Comparison of ENCODE assay signal across 30 mouse cellular contexts in genomic region chr16:13422522-13422921, GRCm38 (mm10).
"Had no signal": no experiment of that assay in that cellular context is flagged by ENCODE, and none has a peak within 500 bp of the region (broad histone marks: within the 10 kb centered on the region; RNA-seq: fewer than 3 reads in every experiment).

No protein-coding gene starts in this region.

- ATAC-seq: hindbrain, postnatal 0 days; inflammation-experienced regulatory T-cells, adult 6 months; intestine, embryonic 15.5 days; intestine, postnatal 0 days; liver, postnatal 0 days had no signal

- H3K9me3 ChIP-seq: heart, embryonic 13.5 days; heart, embryonic 15.5 days; hindbrain, embryonic 13.5 days; hindbrain, embryonic 15.5 days; intestine, embryonic 15.5 days; limb, embryonic 10.5 days; limb, embryonic 12.5 days; liver, embryonic 13.5 days; liver, embryonic 15.5 days had no signal

- H3K27me3 ChIP-seq: heart, embryonic 13.5 days; heart, embryonic 15.5 days; hindbrain, embryonic 13.5 days; hindbrain, embryonic 15.5 days; intestine, embryonic 15.5 days; limb, embryonic 12.5 days; liver, embryonic 13.5 days; liver, embryonic 15.5 days had no signal

- H3K36me3 ChIP-seq: heart, embryonic 15.5 days; intestine, embryonic 15.5 days; limb, embryonic 10.5 days; liver, embryonic 13.5 days; liver, embryonic 15.5 days had no signal

- H3K4me1 ChIP-seq: hindbrain, embryonic 13.5 days; hindbrain, embryonic 15.5 days; intestine, embryonic 15.5 days; limb, embryonic 12.5 days; liver, embryonic 15.5 days had no signal

- DNase-seq: gastrocnemius, adult 2 months; gastrocnemius, postnatal 10 days; gastrocnemius, postnatal 25 days; heart, adult 18-20 months; heart, postnatal 14 days; heart, postnatal 36 days; kidney, adult 18-20 months; kidney, adult 8-10 months; kidney, postnatal 10 days; kidney, postnatal 25 days; kidney, postnatal 4 days; layer of hippocampus, adult 9-11 months; layer of hippocampus, postnatal 36 days; liver; liver, embryonic 13.5 days; liver, postnatal 0 days had no signal

- H3K9ac ChIP-seq: heart, embryonic 13.5 days; heart, embryonic 15.5 days; hindbrain, embryonic 13.5 days; hindbrain, embryonic 15.5 days; intestine, embryonic 15.5 days; limb, embryonic 12.5 days; liver, embryonic 13.5 days; liver, embryonic 15.5 days; liver, postnatal 0 days had no signal

- H3K27ac ChIP-seq: gastrocnemius, adult 2 months; heart, embryonic 13.5 days; heart, embryonic 15.5 days; hindbrain, embryonic 13.5 days; hindbrain, embryonic 15.5 days; hindbrain, postnatal 0 days; intestine, embryonic 15.5 days; layer of hippocampus, adult 2 months; limb, embryonic 10.5 days; limb, embryonic 12.5 days; liver, embryonic 13.5 days; liver, embryonic 15.5 days had no signal

- H3K4me2 ChIP-seq: heart, embryonic 11.5 days; heart, embryonic 13.5 days; heart, embryonic 15.5 days; hindbrain, embryonic 13.5 days; hindbrain, embryonic 15.5 days; intestine, embryonic 15.5 days; limb, embryonic 12.5 days; liver, embryonic 11.5 days; liver, embryonic 13.5 days; liver, embryonic 15.5 days had no signal

- H3K4me3 ChIP-seq: gastrocnemius, adult 2 months; heart, embryonic 13.5 days; heart, embryonic 15.5 days; hindbrain, embryonic 13.5 days; hindbrain, embryonic 15.5 days; intestine, embryonic 15.5 days; layer of hippocampus, adult 2 months; limb, embryonic 10.5 days; limb, embryonic 12.5 days; liver, embryonic 13.5 days; liver, embryonic 15.5 days had no signal
